Mouse (Mus musculus): ENCODE data around the gene Popdc3.
"Not testable (repeated sequence)": the region's sequence is repeated elsewhere in the genome, so short reads cannot be mapped to it uniquely, and the experiment has no call there.

Popdc3 gene

GRCm38 (mm10) chr10:45177798-45178197, at the start of gene Popdc3:
TSS of gene Popdc3 (plus strand) at chr10:45178098.
- DNase-seq (ENCODE audit: low spot score), result not testable (repeated sequence)

GRCm38 (mm10) chr10:45129105-45129504, 48.8 kb upstream of the Popdc3 start:
- no peak for DNase-seq (ENCODE audit: low spot score)

DNA sequence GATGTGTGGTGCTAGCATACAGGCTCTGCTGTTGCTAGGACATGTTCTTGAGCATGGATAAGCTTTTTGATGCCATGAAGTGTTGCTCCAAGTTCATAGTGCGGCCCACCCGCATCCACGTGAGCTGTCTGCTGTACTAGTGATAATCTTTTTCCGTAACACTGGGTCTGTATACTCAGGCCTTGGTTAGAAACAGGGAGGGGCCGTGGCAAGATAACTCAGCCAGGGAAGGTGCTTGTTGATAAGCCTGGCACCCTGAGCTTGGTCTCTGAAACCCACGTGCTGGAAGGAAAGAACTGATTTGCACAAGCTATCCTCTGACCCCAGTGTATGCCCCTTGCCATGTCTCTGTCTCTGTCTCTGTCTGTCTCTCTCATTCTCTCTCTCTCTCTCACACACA, 47.9 kb upstream of the Popdc3 start:
- DNase-seq (ENCODE audit: low spot score), result no peak

DNA sequence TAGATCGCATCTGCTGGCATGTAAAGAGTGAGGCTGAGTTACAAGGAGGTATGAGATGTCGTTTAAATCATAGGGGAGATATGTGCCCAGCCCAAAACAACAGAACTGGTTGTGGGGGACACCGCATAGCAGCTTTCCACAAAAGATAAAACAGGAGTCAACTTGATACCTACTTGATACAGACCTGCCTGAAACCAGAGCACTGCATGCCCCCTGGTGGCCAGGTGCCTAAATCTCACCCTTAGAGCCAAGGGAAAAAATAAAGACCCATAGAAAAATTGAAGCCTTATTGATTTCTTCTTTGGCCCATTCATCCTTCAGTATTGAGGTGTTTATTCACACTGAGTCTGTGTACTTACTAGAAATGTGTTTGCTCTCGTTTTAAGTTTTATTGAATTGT, 45.5 kb upstream of the Popdc3 start:
- peak; percentile 60 for DNase-seq (ENCODE audit: low spot score)

DNA sequence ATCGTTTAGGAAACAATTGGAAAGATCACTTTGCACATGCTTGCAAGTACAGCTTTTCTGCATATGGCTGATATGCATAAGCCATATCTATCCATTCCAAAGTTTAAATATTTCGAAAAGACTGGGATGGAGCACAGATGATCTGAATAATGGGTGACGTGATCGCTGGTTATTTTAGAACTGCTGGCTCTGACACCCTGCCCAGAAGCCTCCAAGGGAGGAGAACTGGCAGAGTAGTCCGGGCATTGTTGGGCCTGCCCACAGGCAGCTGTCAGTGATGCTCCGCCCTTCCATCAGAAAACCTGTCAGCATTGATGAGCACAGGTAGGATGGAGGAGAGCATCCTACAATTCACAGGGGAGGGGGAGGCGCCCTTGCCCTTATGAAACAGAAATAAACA, 41.1 kb upstream of the Popdc3 start:
- no peak for DNase-seq (ENCODE audit: low spot score)

DNA sequence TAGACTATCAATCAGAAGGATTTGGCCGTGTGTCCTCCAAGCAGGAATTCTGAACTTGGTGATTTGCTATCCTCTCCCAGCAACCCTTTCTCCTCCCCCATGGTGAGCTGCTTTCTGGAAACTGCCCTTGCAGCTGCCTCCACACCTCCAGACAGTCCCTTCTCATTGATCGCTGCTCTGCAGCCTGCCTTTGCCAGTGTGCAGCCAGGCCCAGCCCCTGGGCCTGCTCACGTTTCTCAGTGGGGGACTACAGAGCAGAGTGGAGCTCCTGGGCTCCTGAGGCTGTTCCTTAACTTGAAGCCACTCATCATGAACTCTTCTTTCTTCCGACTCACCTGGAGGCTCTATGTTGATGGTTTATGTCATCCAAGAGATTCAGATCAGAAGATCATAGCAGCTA, 38.0 kb upstream of the Popdc3 start:
- DNase-seq (ENCODE audit: low spot score), result no peak

DNA sequence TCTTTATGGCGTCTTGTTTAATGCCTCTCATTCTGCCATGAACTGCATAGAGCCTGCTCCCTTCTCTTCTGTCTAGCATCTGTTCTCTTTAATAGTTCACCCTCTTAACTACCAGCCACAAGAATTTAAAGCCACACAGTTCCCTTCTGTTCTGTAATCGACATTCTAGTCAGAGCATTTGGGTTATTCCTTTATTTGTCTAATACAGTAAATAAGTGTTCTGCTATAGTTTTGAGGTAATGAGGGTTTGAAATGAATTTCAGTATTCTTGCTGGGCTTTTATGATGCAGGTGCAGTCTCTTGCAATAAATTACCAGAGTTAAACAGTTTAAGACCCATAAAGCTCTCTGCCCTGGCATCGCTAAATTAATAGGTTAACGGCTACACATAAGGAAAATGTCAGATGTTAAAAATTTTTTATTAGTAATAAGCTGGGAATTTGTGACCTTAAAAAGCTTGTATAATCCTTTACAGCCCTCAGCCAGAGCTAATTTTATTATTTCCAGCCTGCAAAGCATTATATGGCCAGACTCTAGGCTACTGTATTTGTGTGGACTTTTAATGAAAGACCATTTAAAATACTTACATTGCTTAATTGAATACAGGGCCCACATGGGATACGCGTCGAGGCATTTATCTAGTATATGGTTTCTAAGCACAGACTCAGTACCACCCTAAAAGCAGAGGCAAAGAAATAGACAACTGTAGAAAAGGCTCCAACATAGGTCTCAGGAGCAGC, 37.3 kb upstream of the Popdc3 start:
- no peak for DNase-seq (ENCODE audit: low spot score)

DNA sequence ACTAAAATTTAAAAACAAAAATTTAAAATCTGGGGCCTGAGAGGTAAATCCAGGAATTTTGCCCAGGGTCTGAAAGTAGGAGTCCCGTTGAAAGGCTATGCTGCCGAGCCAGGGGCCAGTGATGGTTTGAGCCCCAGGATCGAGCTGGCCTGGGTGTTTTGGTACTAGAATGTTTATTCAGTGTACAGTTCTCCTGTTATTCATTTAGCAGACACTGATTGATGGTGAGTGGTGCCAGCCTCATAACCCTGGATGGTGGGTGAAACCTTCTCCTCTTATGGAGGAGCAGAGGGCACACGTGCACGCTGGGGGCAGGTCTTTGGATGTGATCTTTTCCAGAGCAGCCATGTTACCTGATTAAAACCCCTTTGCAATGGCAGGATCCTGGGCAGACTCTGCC, 35.5 kb upstream of the Popdc3 start:
- DNase-seq (ENCODE audit: low spot score), result no peak

DNA sequence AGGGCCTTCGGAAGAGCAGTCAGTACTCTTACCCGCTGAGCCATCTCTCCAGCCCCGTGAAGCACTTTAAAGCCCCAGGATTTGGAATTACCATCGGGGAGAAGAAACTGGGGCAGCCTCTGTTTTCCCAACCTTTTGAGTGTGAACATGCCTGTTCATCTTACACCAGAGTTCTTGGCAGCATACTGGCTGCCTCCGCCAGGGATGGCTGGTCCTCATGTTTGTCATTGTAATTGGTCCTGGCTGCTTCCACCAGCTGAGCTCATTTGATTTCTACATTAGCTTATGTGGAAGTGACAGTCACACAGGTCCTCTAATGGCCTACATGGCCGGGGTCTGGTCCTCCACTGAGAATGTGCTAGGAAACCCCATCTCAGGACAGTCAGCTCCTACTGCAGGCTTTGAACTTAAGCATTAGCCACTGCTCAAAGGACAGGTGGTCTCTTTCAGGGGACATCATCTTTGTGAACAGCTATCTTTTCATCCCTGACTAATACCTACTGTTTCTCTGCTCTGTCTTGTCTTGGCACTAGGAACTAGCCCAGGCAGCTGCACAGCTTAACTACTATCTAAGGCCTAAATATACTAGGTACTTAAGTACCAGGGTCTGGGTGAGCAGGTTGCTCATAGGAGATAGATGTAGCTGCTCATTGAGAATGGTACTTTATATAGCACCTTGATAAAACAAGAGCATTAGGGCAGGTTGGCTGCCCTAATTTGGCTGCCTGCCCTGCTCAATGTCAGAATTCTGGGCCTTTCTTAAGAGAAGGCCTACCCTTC, 33.7 kb upstream of the Popdc3 start:
- DNase-seq (ENCODE audit: low spot score), result no peak

- DNase-seq (ENCODE audit: low spot score), result no peak
These were observed 31.1 kb upstream of the Popdc3 start for GRCm38 (mm10) chr10:45146821-45147220.

- no peak for DNase-seq (ENCODE audit: low spot score)
These were observed 26.8 kb upstream of the Popdc3 start for GRCm38 (mm10) chr10:45151137-45151536.

DNA sequence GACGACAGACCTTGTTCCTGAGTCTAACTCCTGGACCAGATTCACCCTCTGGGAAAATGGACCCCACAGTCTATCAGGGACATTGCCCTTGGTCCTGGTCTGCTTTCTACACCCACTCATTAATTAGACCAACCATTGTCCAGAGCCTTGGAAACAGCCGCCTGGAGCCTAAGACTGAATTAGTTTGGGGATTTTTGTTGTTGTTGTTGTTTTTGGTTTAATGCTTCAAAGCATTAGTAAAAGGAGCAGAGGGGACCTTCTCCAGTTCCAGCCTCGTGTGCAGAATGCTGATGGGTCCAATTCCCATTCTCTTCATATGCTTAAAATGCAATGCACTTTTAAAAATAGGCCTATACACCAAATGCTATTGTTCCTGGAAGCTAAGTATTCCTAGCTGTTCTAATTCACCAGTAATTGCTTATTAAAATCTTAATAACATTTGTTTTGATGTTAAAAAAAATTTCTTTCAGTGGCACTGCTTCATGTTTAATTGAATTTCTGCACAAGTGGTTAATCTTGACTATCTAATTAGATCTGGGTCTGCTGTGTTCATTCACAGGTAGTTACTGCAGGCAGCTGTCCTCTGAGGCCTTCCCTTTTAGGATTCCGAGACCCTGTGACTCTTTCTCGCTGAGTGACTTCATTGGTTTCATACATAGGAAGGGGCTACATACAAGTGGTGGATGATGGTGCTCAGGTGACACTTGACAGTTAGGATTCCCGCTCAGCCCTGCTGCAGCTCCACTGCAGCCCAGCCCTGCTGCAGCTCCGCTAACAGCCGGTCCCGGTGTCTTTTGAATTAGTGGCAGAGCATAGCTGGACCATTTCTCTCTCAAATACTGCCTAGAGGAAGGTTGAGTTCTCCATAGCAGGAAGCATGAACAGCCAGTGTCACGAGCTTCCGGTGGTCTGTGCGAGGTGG, 25.9 kb upstream of the Popdc3 start:
- DNase-seq (ENCODE audit: low spot score), result no peak

- DNase-seq (ENCODE audit: low spot score), result no peak
These were observed 23.3 kb upstream of the Popdc3 start for GRCm38 (mm10) chr10:45154557-45155060.

- no peak for DNase-seq (ENCODE audit: low spot score)
These were observed 12.0 kb upstream of the Popdc3 start for GRCm38 (mm10) chr10:45165851-45166250.

GRCm38 (mm10) chr10:45173927-45174326, 4.0 kb upstream of the Popdc3 start:
- no peak for DNase-seq (ENCODE audit: low spot score)

- no peak for DNase-seq (ENCODE audit: low spot score)
These were observed 3.6 kb upstream of the Popdc3 start for GRCm38 (mm10) chr10:45174345-45174744.

DNA sequence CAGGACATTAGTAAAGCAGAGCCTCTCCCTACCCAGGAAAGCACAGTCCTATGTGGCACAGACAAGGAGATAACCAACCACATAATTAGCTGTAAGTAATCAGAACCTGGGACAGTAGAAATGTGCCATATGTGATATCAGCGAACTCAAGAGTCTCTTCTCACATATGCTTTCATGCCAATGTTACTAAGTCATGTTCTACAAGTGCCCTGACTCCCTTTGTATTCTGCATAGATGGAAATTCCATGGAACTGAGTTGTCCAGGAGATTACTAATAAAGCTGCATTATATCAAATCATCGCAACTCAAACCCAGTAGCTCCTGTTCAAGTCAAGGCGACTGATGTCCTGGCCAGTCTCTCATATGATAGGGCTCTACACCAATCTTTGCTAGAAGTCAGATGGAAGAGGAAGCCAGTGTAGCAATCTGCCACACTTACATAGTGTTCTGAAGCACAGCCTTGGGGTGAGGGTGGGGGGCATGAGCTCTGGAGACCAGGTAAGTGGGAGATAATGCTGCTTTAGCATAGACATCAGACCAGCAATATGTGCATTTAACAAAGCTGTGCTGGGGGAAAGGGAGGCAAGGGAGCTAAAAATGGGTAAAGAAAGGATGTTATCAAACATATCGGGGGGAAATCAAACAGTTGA, 2.9 kb downstream of the Popdc3 start:
- DNase-seq (ENCODE audit: low spot score), result no peak

DNA sequence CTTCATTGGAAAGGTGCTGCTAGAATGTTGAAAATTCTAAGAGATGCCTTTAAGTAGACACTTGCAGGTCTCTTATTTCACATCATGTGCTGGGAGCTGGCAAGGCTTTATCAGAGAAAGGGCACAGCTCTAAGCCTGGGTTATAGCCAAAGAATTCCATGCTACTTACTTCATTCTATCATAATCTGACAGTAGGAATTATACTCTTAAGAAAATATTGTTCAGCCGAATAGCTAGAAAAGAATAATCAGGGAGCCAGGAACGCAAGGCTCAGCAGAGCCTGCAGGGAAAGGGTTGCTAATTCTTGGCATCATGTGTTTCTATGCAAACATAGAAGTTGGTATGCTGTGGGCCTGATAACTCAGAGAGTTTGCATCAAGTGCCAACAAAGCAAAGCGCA, 3.4 kb downstream of the Popdc3 start:
- no peak for DNase-seq (ENCODE audit: low spot score)

- DNase-seq (ENCODE audit: low spot score), result no peak
These were observed 7.6 kb downstream of the Popdc3 start for GRCm38 (mm10) chr10:45185457-45185856.

DNA sequence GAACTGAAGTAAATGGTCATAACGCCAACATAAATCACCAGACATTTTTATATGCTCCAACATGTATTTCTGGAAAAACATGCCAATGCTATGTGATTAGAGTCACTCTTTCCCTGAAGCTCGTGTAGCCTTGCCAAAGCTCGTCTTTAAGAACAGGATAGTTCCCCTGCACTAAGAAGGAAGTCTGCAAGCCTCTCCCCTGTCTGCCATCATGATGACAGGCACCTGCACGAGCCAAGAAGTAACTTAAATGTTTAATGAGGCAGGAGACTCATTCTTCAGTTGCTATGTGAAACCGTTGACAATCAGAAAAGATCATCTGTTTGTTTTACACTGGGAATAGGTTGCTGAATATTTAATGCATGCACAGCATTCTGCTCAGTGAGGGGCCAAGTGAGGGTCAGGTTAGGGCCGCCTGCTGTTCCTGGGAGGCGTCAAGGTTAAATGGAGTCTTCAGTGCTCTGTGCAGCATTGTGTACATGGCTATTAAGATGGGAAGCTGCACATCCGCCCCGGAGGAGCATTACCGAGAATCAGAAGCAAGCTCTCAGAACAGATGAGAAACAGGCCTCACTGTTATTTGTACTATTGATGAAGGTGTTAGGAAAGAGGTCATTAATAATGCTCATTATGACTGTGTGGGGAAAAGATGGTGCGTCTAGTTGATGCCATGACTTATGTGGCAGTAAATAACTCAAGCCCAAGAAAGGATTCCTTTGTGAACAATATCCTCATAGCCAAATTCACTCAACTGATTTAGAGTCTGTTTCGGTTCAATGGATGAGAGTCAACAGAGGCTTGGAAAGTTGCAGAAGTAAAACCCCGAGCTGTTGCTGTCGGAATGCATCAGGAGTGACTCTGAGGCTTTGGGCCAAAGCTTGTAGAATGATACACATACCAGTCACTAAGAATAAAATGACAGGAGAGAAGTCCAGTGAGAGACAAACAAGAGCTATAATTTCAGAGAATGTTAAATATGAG, 15.7 kb downstream of the Popdc3 start:
- no peak for DNase-seq (ENCODE audit: low spot score)

GRCm38 (mm10) chr10:45194531-45194930, 16.6 kb downstream of the Popdc3 start:
- DNase-seq (ENCODE audit: low spot score), result no peak

All from testis, postnatal 10 days (tissue).